Mouse (Mus musculus) NIH3T3 (cell line): ENCODE measurements around the gene Dctn3.
"Not testable (repeated sequence)": the region's sequence is repeated elsewhere in the genome, so short reads cannot be mapped to it uniquely, and the experiment has no call there.

ENCODE experiments used
- DNase-seq: peaks from one replicate; pipeline ENCODE4 v3.0.0-alpha.2; 2012; ENCODE audit warnings: low read depth

Gene Dctn3

DNA sequence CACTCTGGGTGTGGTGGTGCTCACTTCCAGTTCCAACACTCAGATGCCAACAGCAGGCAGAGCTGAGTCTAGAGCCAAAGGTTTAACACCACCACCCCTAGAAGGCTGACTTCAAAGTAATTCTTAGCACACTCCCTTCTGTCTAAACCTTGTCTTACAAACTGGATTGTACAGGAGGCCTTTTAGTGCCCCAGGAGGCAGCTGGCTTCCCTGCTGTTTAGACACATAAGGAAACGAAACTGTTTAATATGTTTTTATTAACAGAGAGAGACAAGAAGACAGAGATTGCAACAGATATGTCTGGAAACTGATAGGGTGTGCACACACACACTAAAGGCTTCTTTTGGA, 15.3 kb upstream of the Dctn3 start:
- no peak for DNase-seq

DNA sequence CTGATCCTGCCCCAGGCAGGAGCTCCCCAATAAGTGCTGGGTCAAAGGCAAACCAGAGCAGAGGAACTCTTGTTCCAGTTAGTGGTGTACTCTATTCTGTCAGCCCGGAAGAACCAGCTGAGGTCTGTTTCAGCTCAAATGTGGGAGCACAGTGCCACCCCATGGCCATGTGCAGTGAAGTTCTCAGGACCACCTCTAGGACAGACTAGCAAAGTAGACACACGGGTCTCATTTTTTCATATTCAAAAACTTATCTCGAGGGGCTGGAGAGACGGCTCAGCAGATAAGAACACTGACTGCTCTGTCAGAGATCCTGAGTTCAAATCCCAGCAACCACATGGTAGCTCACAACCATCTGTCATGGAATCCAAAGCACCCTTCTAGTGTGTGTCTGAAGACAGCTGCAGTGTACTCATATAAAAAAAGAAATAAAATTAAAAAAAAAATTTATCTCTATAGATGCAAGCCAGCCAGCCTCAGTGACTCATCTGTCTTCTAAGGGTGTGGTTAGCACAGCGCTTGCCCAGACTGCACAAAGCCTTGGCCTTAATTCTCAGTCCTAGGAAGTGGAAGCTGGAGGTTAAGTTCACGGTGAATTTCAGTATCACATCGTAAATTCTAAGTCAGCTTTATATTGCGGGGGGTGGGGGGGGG, 14.8 kb upstream of the Dctn3 start:
- peak; percentile 85 for DNase-seq

GRCm38 (mm10) chr4:41731052-41731765, 8.2 kb upstream of the Dctn3 start, which contains the start of gene Arid3c:
Gene Arid3c, minus strand, starts transcription at chr4:41731142.
- no peak for DNase-seq

GRCm38 (mm10) chr4:41726826-41727621, 4.1 kb upstream of the Dctn3 start:
- DNase-seq: no peak

GRCm38 (mm10) chr4:41716834-41717233, 6.1 kb downstream of the Dctn3 start:
- DNase-seq: no peak

- peak; percentile 71 for DNase-seq
Measured at GRCm38 (mm10) chr4:41715596-41715995, 7.4 kb downstream of the Dctn3 start.

GRCm38 (mm10) chr4:41715082-41715481, 7.9 kb downstream of the Dctn3 start:
- no peak for DNase-seq

- DNase-seq: peak; percentile 88
Measured at GRCm38 (mm10) chr4:41714276-41714675, 8.7 kb downstream of the Dctn3 start.

GRCm38 (mm10) chr4:41713197-41714067, 9.5 kb downstream of the Dctn3 start, which contains the start of gene Rpp25l:
Gene Rpp25l, minus strand, starts transcription at chr4:41713534.
- peak; percentile 87 for DNase-seq

DNA sequence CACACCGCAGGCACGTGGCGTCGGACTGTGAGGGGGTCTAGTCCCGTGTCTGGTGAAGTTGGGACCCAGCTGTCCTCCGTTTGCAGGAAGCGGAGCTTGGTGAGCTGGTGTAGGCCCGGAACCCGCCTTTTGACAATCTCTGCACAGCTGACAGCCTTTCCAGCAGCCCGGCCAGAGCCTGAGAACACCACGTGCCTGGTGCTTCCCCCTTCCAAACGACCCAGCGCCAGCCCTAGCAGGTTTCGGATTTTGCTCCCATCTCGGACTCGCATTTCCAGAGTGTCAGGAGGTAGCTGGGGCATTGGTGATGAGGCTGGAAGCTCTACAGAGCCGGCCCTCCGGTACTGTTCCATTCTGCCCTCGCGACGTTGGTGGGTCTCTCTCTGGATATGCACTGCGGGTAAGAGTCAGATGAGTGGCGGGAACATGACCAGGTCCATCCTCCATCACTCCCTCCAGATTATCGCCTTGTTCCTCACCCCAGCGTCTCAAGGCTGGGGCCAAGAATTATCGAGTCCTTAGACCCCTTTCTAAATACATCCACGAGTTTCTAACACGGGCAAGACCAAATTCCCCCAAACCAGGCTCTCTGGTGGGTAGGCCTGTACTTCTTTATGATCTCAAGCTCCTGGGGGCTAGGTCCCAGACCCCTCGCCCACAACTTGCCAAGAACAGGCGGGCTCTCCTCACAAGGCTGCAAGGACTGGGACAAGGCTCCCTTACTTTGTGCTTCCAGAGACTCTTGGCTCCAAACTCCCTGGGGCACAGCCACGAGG, 10.4 kb downstream of the Dctn3 start:
- no peak for DNase-seq

GRCm38 (mm10) chr4:41711705-41712375, 11.1 kb downstream of the Dctn3 start:
- DNase-seq: no peak

DNA sequence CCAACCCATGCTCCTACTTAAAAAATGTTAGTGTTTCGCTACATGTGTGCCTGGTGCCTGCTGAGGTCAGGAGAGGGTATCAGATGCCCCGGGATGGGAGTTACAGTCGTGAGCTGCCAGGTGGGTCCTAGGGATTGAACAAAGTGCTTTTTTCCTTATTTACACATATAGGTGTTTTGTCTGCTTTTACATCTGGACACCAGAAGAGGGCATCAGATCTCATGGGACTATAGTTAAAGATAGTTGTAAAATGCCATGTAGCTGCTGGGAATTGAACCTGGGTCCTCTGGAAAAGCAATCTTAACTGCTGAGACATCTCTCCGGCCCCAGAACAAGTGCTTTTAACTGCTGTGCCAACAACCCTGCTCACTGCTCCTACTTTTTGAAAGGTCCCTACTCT, 12.7 kb downstream of the Dctn3 start:
- DNase-seq: no peak

DNA sequence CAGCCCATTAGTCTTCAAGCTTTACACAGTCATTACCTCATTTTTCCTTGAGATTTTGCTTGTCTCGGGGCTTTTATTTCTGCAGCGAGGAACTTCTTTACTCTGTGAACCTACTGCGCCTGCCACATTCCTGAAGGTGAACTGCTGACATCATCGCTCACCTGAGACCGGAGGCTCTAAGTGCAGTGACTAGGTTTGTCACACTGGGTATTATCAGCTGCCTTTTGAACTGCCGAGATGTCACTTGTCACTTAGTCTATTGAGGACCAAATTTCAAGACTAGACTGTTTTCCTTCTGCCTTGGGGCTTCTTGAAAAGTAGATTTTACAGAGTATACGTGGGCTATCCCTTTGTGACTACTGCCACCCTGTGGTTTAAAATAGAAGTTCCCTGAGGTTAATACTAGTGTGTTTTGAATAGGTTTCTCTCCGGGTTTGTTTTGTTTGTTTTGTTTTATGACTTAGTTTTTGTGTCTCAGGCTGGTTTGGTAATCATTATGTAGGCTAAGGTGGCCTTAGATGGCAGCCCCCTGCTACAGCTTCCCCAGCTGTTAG, 14.7 kb downstream of the Dctn3 start:
- peak; percentile 81 for DNase-seq

GRCm38 (mm10) chr4:41707011-41707535, 15.9 kb downstream of the Dctn3 start:
- peak; percentile 65 for DNase-seq

GRCm38 (mm10) chr4:41705922-41706754, 16.8 kb downstream of the Dctn3 start:
- DNase-seq: no peak

DNA sequence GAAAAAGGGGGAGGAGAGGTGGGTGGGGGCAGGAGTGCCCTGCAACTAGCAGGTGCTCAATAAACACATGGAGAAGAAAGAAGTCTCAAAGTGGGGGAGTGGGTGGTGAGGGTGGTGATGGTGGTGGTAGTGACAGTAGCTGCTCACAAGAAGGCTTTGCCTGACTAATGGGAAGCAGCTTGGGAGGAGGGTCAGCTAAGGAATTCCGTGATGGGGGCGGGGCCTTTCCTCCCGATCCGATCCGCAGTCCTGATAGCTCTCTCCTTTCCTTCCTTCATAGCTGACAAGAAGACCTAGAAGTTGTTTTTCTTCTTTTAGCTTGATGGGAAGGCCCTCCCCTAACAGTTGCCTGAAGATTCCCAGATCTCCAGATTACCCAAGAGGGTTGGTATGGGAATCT, 18.3 kb downstream of the Dctn3 start:
- DNase-seq: no peak

DNA sequence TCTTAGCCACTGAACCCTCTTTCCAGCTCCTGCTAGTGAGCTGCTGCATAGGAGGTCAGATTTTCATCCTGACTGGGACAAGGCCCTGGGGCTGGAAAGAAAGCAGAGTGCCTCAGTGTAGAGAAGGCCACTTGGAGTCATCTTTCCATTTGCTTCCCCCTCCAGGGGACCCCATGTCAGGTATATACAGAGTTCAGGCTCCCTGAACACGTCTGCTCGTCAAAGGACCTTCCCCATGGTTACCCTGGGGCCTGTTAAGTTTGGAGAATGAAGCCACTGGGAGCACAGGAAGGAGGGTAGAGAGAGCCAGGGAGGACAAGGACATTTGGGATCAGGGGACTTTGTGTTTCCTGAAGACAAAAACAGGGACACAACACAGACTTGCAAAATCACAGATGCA, 20.7 kb downstream of the Dctn3 start:
- DNase-seq: not testable (repeated sequence)

DNA sequence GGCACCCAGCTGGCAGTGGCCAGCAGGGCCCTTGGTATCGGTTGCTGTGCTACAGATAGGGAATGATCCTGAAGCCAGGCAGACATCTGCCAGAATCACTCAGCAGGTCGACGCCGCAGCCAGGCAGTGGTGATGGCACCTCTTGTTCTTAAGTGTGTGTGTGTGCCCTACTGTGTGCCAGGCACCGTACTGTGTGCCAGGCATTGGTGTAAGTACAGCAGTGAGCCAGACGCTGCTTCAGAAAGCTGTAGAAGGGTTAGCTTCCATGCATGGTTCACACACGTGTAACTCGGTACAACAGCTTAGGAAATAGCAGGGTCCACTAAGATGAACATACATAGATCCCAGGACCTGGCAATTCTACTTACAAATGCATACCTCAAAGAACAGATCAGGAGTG, 22.7 kb downstream of the Dctn3 start:
- DNase-seq: not testable (repeated sequence)

DNA sequence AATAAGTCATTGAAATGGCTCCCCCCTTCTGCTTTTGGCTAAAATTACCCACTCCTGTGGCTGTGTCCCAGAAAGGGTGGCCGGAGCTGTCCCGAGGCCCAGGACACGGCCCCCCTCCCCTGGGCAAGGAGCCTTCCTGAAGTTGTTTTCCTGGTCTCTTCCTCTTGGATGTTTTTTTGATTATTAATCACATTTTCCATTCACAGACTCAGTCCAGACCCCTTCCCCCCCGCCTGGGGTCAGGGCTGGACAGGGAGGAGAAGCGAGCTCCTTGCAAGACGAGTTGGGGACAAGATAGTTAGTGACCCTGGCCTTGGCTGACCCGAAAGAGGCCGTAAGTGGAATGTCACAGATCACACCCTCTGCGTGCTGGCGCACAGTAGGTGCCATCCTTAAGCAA, 23.2 kb downstream of the Dctn3 start, which contains the start of gene Il11ra1:
Gene Il11ra1 (plus strand): TSS at position 207 of the 400 bp plus-strand sequence.
- DNase-seq: not testable (repeated sequence)
